Mouse (Mus musculus) heart, postnatal 0 days (tissue): ENCODE results near the gene Ccdc86.

Experiments
- CTCF ChIP-seq: IDR thresholded peaks from 2 replicates; pipeline ENCODE4 v1.5.1; 2016; ENCODE audit warnings: antibody characterized with exemption, control low read depth, low read depth
- EP300 ChIP-seq: IDR thresholded peaks from 2 replicates; pipeline ENCODE4 v1.6.1; 2016; ENCODE audit warnings: antibody characterized with exemption, low read depth

- TF ChIP-seq CTCF (no peak), EP300 (no peak)
These were observed 10.9 kb upstream of the Ccdc86 start for GRCm38 (mm10) chr19:10959978-10960346.
